Mouse (Mus musculus): ENCODE measurements around the gene Fubp1. TPM values are rescaled to one million over a fixed set of nuclear protein-coding genes. Genes with fewer than 3 reads are reported as not detected.

Gene Fubp1
- total and polyA plus RNA-seq, 3 experiments: 196 to 202 TPM; not detected in 1

- no peak for DNase-seq (ENCODE audit: low read depth, low spot score)
- H3K9me3 ChIP-seq (replicated peaks; ENCODE audit: insufficient read depth, low read length): no peaks in the 10 kb centered on the region
- TF ChIP-seq JUND (IDR thresholded peaks at IDR 0.05; ENCODE audit: low read depth, low read length): no peak
- TF ChIP-seq ETS1 (IDR thresholded peaks at IDR 0.05; ENCODE audit: low read depth, low read length): peak; percentile 49; the same call in 1 of the 2 replicates
- TF ChIP-seq GATA1 (IDR thresholded peaks at IDR 0.05; ENCODE audit: low read depth, low read length): peak; percentile 77
- no peak for TF ChIP-seq UBTF (IDR thresholded peaks at IDR 0.05; ENCODE audit: borderline replicate concordance, insufficient read depth, low read depth, low read length)
- no peak for TF ChIP-seq KAT2A (conservative IDR thresholded peaks at IDR 0.05; ENCODE audit: low read depth, low read length)
- TF ChIP-seq TAL1 (IDR thresholded peaks at IDR 0.05; ENCODE audit: low read length): peak; percentile 6; the same call in 1 of the 2 replicates
- TF ChIP-seq EP300 (IDR thresholded peaks at IDR 0.05; ENCODE audit: low read depth in 1 of 2, low read length in 2 of 2): peak; percentile 36 to 73
- TF ChIP-seq MYB (IDR thresholded peaks at IDR 0.05; ENCODE audit: low read depth, low read length): no peak
- TF ChIP-seq USF1 (IDR thresholded peaks at IDR 0.05; ENCODE audit: low read depth, low read length): no peak
- TF ChIP-seq HCFC1 (IDR thresholded peaks at IDR 0.05; ENCODE audit: low read depth, low read length): no peak
- no peaks in the 10 kb centered on the region for H3K79me2 ChIP-seq (ENCODE audit: control insufficient read depth, insufficient read depth, low read length, poor library complexity)
- H3K4me3 ChIP-seq (ENCODE audit: control insufficient read depth in 1 of 2, insufficient read depth in 1 of 2, low read depth in 2 of 2, low read length in 2 of 2): no peak overlapping the region
- peaks cover 0 to 11% of the 10 kb centered on the region in 2 experiments; a peak in 2 of 4 replicates for H3K36me3 ChIP-seq (ENCODE audit: control insufficient read depth in 1 of 2, insufficient read depth in 2 of 2, low read length in 2 of 2)
- peaks cover 9 to 11% of the 10 kb centered on the region in 2 experiments for H3K4me1 ChIP-seq (ENCODE audit: control insufficient read depth in 1 of 2, insufficient read depth in 2 of 2, low read length in 2 of 2)
- no peak overlapping the region for H3K27ac ChIP-seq (ENCODE audit: control insufficient read depth, low read depth, low read length)
- H3K9ac ChIP-seq (ENCODE audit: control insufficient read depth, low read depth, low read length, poor library complexity, severe bottlenecking): no peak overlapping the region
- H3K27me3 ChIP-seq (ENCODE audit: control insufficient read depth in 1 of 2, insufficient read depth in 2 of 2, low read length in 2 of 2): no peaks in the 10 kb centered on the region
These were observed 39.0 kb upstream of the Fubp1 start for GRCm38 (mm10) chr3:152171236-152171635.

DNA sequence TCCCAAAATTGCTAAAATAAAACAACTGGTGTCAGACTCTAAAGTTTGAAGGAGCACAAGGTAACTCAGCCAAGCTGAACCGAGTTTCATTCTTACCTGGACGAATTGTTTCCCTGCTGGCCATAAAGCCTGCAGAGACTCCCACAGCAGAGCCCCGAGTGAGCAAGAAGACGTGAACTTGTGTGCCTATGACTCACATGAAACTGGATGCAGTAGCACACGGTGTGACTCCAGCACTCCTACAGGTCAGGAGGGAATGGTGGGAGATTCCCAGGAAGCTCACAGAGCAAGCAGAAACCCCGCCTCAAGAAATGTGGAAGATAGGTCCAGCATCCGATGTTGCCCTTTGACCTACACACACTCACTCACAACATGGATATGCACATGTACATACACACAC is 38.4 kb upstream of the Fubp1 start:
- TF ChIP-seq CHD1 (IDR thresholded peaks at IDR 0.05; ENCODE audit: low read depth, low read length) (no peak), NELFE (IDR thresholded peaks at IDR 0.05; ENCODE audit: low read depth, low read length) (no peak), USF1 (IDR thresholded peaks at IDR 0.05; ENCODE audit: low read depth, low read length) (no peak), ZC3H11A (IDR thresholded peaks at IDR 0.05; ENCODE audit: low read depth, low read length) (no peak), GABPA (IDR thresholded peaks at IDR 0.05; ENCODE audit: low read depth, low read length) (no peak), POLR2AphosphoS2 (IDR thresholded peaks at IDR 0.05; ENCODE audit: low read length) (no peak), RAD21 (IDR thresholded peaks at IDR 0.05; ENCODE audit: low read depth, low read length) (no peak)
- peaks cover 9 to 11% of the 10 kb centered on the region in 2 experiments for H3K4me1 ChIP-seq (ENCODE audit: control insufficient read depth in 1 of 2, insufficient read depth in 2 of 2, low read length in 2 of 2)
- no peaks in the 10 kb centered on the region for H3K27me3 ChIP-seq (ENCODE audit: control insufficient read depth in 1 of 2, insufficient read depth in 2 of 2, low read length in 2 of 2)
- no peaks in the 10 kb centered on the region for H3K9me3 ChIP-seq (replicated peaks; ENCODE audit: insufficient read depth, low read length)
- no peak overlapping the region for H3K27ac ChIP-seq (ENCODE audit: control insufficient read depth, low read depth, low read length)
- no peaks in the 10 kb centered on the region for H3K79me2 ChIP-seq (ENCODE audit: control insufficient read depth, insufficient read depth, low read length, poor library complexity)
- no peak for DNase-seq (ENCODE audit: low read depth, low spot score)
- peaks cover 0 to 11% of the 10 kb centered on the region in 2 experiments; a peak in 2 of 4 replicates for H3K36me3 ChIP-seq (ENCODE audit: control insufficient read depth in 1 of 2, insufficient read depth in 2 of 2, low read length in 2 of 2)
- no peak overlapping the region for H3K9ac ChIP-seq (ENCODE audit: control insufficient read depth, low read depth, low read length, poor library complexity, severe bottlenecking)
- no peak overlapping the region for H3K4me3 ChIP-seq (ENCODE audit: control insufficient read depth in 1 of 2, insufficient read depth in 1 of 2, low read depth in 2 of 2, low read length in 2 of 2)

All from MEL (cell line).